Mouse (Mus musculus) liver, postnatal 0 days (tissue): ENCODE measurements around the gene Kdm1b.

ENCODE experiments used
- CTCF ChIP-seq: sonication (generic); IDR thresholded peaks from 2 replicates; pipeline ENCODE4 v1.5.1; 2016; ENCODE audit warnings: antibody characterized with exemption, low read depth
- EP300 ChIP-seq: IDR thresholded peaks from 2 replicates; pipeline ENCODE4 v1.6.1; 2016; ENCODE audit warnings: antibody characterized with exemption, low read depth, mild to moderate bottlenecking

DNA sequence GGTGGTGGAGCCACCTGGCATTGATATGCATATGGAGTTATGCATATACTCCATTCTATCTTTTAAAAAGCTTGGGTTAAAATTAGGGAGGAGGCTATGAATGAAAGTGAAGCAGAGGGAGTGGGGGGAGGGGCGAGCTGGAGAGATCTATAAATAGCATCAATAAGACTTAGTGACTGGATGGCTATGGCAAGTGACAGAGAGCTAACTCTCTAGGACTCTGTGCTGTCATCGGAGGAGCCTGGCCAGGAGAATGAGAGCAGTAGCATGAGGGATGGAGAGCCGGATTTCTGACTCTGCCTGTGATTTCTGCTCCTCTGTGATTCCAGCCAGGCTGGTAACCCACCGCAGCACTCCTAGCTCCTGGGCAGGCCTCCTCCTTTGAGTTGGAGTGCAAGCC, 85.8 kb downstream of the Kdm1b start:
- TF ChIP-seq CTCF = no peak
- no peak for TF ChIP-seq EP300
